In the genomic region with DNA sequence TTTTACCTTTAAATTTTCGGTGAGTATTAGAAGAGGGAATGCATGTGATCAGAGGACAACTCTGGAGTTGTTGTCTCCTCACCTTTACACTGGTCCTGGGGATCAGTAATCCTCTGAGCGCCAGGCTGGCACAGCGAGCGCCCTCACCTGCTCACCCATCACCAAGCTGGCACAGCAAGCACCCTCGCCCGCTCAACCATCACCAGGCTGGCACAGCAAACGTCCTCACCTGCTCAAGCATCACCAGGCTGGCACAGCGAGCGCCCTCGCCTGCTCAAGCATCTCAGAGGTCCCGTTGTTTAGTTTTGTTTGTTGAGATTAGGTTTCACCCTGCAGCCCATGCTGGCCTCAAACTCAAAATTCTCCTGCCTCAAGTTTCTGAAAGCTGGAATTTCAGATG, we compare ENCODE assay signal across 22 mouse cellular contexts. TPM values are rescaled to one million over a fixed set of nuclear protein-coding genes. Genes with fewer than 3 reads are reported as not detected.
DNase-seq lines count a peak whose midpoint lies in the region; ATAC-seq and TF ChIP-seq lines count a peak whose summit lies in the region.
"Had no signal": no experiment of that assay in that cellular context is flagged by ENCODE, and none has a peak within 500 bp of the region (broad histone marks: within the 10 kb centered on the region; RNA-seq: fewer than 3 reads in every experiment).

No protein-coding gene starts in this region.

- peak; percentile 22 for DNase-seq in kidney, adult 18-20 months
- no peak for DNase-seq in ES-E14 (ENCODE audit: low read depth, low spot score)
- DNase-seq in kidney, adult 9 months = peak; percentile 29
- peak; percentile 23 to 72 for DNase-seq in kidney, postnatal 36 days
- DNase-seq in left cerebral cortex, adult 11 months (ENCODE audit: low spot score) = no peak
- DNase-seq: adrenal gland, postnatal 10 days; cerebellum, adult 11-12 months; cerebellum, adult 9-10 months; cerebellum, postnatal 36 days; gastrocnemius, postnatal 14 days; heart, adult 2 months; heart, postnatal 14 days had no signal

- no peaks in the 10 kb centered on the region for H3K36me3 ChIP-seq in kidney, embryonic 16.5 days (ENCODE audit: insufficient read depth, low read length)
- H3K36me3 ChIP-seq in ES-E14 (ENCODE audit: control insufficient read depth, insufficient read depth, low read length, poor library complexity, severe bottlenecking) = peaks cover 7% of the 10 kb centered on the region; the same call in 1 of the 2 replicates
- H3K36me3 ChIP-seq: forebrain, embryonic 12.5 days; heart, embryonic 15.5 days had no signal

- H3K9me3 ChIP-seq in kidney, embryonic 16.5 days (ENCODE audit: low read length) = no peaks in the 10 kb centered on the region
- H3K9me3 ChIP-seq in ES-E14 (ENCODE audit: control insufficient read depth, insufficient read depth, low read depth, low read length) = no peaks in the 10 kb centered on the region
- H3K9me3 ChIP-seq: embryonic facial prominence, embryonic 13.5 days; forebrain, embryonic 12.5 days; heart, embryonic 15.5 days; hindbrain, embryonic 10.5 days had no signal

- no peak overlapping the region for H3K9ac ChIP-seq in kidney, embryonic 16.5 days (replicated peaks; ENCODE audit: low read length)
- H3K9ac ChIP-seq in ES-E14 (ENCODE audit: insufficient read depth, low read depth, low read length, poor library complexity, severe bottlenecking) = no peak overlapping the region
- H3K9ac ChIP-seq: embryonic facial prominence, embryonic 13.5 days; forebrain, embryonic 12.5 days; heart, embryonic 15.5 days; hindbrain, embryonic 14.5 days had no signal

- peaks cover 5% of the 10 kb centered on the region; the same call in 1 of the 2 replicates for H3K4me1 ChIP-seq in kidney, embryonic 16.5 days (ENCODE audit: insufficient read depth, low read length)
- peaks cover 3 to 10% of the 10 kb centered on the region in 2 experiments; a peak in 2 of 4 replicates for H3K4me1 ChIP-seq in ES-E14 (ENCODE audit: control insufficient read depth in 2 of 2, insufficient read depth in 2 of 2, low read length in 2 of 2, poor library complexity in 1 of 2)
- H3K4me1 ChIP-seq: forebrain, embryonic 12.5 days had no signal

- H3K27ac ChIP-seq in kidney, embryonic 16.5 days (ENCODE audit: low read length) = no peak overlapping the region
- H3K27ac ChIP-seq in ES-E14 (ENCODE audit: insufficient read depth, low read depth, low read length, poor library complexity, severe bottlenecking) = peak overlapping the region; percentile 14; the same call in 1 of the 2 replicates
- H3K27ac ChIP-seq: embryonic facial prominence, embryonic 13.5 days; forebrain, embryonic 12.5 days; heart, adult 2 months; heart, embryonic 15.5 days; hindbrain, embryonic 10.5 days; hindbrain, embryonic 14.5 days had no signal

- WGBS in kidney, embryonic 16.5 days = 68% methylated on average over 11 of the region's 11 CpGs

- ATAC-seq in kidney, embryonic 16.5 days (ENCODE audit: low FRiP score, low TSS enrichment) = no peak
- ATAC-seq in CD4-positive, CD25-positive, alpha-beta regulatory T cell, adult 4 months = no peak
- ATAC-seq: forebrain, embryonic 16.5 days had no signal

- H3K4me3 ChIP-seq in kidney, embryonic 16.5 days (ENCODE audit: low read length) = no peak overlapping the region
- H3K4me3 ChIP-seq in ES-E14 (ENCODE audit: insufficient read depth in 1 of 2, low read depth in 1 of 2, low read length in 2 of 2, poor library complexity in 1 of 2, severe bottlenecking in 1 of 2) = no peak overlapping the region
- H3K4me3 ChIP-seq: embryonic facial prominence, embryonic 13.5 days; forebrain, embryonic 12.5 days; heart, adult 2 months; heart, embryonic 15.5 days; hindbrain, embryonic 10.5 days had no signal

- in situ Hi-C loops in ES-E14 (cut with MboI; ENCODE audit: low sequenced_read_pairs in 2 of 2, unreplicated experiment in 2 of 2) = no loop called here

- H3K27me3 ChIP-seq in kidney, embryonic 16.5 days (ENCODE audit: insufficient read depth, low read length) = no peaks in the 10 kb centered on the region
- H3K27me3 ChIP-seq: CH12.LX; embryonic facial prominence, embryonic 13.5 days; forebrain, embryonic 12.5 days; heart, embryonic 15.5 days had no signal

- H3K4me2 ChIP-seq in kidney, embryonic 16.5 days (replicated peaks; ENCODE audit: low read depth, low read length) = no peak overlapping the region
- H3K4me2 ChIP-seq: embryonic facial prominence, embryonic 13.5 days; forebrain, embryonic 12.5 days; heart, embryonic 11.5 days; heart, embryonic 15.5 days; hindbrain, embryonic 14.5 days had no signal

TF ChIP-seq in ES-E14, 5 proteins besides CTCF, POLR2A, EP300 and RAD21:
- TF ChIP-seq ZNF384 (IDR thresholded peaks at IDR 0.05; ENCODE audit: low read depth, low read length) = no peak
- no peak for TF ChIP-seq MAFK (IDR thresholded peaks at IDR 0.05; ENCODE audit: insufficient read depth, low read depth, low read length)
- no peak for TF ChIP-seq ZC3H11A (IDR thresholded peaks at IDR 0.05; ENCODE audit: borderline replicate concordance, low read depth, low read length)
- no peak for TF ChIP-seq HCFC1 (IDR thresholded peaks at IDR 0.05; ENCODE audit: borderline replicate concordance, insufficient read depth, low read length)
- no peak for TF ChIP-seq CHD2 (IDR thresholded peaks at IDR 0.05; ENCODE audit: low read depth, low read length)

RNA-seq across cellular contexts. Expression of a gene that starts 20.5 kb away (rescaled TPM):
- polyA plus RNA-seq in kidney, embryonic 16.5 days (2015; fragmentation: Nextera tagmentation; extraction: Ambion mirVana) = 38.0 and 39.6 TPM in 2 replicates
- total RNA-seq in ES-E14 (2012; rRNA removed) = 52.8 and 57.1 TPM in 2 replicates
- polyA plus RNA-seq in CD4-positive, CD25-positive, alpha-beta regulatory T cell, adult 4 months (2017; shearing (Covaris generic)) = 100 to 1,000 TPM in 1 of 2 experiments, 10 to 100 TPM in 1; 80.0 to 105 TPM

Comparison
In these comparisons a context has a peak if more than half of its experiments do, and no peak if none do; other contexts are left out.
1. DNase-seq: peak in kidney, adult 18-20 months (single experiment), kidney, adult 9 months (single experiment) and kidney, postnatal 36 days (2 of 2); none in ES-E14 (single experiment) and left cerebral cortex, adult 11 months (single experiment).